Mouse (Mus musculus): ENCODE results near the gene Hspe1.
A peak's percentile ranks its signal among the peaks of the same experiment; 100 is the strongest.

Gene Hspe1

DNA sequence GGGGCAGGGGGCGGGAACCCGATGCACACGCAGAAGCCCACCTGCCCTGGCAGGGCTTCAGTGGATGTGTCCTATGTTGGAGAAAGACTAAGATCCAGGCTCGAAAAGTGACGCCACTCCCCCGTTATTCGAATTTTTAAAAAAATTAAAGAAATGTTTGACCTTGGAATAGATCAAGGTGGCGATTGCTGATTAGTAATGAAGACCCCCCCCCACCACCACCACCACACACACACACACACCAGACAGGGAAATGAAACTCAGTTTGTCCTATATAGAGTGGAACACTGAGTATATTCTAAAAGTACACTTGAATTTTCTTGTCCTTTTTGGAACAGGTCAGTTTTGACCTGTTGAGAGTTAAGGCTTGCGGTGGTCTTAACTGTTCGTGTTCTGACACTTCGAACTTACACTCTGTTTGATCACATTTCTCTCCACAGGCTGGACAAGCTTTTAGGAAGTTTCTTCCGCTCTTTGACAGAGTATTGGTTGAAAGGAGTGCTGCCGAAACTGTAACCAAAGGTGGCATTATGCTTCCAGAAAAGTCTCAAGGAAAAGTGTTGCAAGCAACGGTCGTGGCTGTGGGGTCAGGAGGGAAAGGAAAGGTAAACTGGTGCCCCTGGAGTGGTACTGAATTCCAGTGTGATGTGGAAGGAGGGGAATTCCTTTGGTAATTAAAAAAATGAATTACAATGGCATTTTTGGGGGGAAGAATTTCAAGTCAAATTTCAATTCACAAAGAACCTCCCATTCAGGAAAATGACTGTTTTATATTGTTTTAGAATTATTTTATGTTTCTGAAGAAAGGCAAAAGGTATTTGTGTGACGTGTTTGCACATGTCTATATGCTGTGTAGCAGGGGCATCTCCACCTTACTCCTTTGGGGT, 922 bp downstream of the Hspe1 start:
- no peak for TF ChIP-seq NANOG (IDR thresholded peaks at IDR 0.05; ENCODE audit: borderline replicate concordance, low read length)
- no peak for TF ChIP-seq CTCF (conservative IDR thresholded peaks at IDR 0.05; ENCODE audit: low read length)
- TF ChIP-seq POU5F1 (IDR thresholded peaks at IDR 0.05; ENCODE audit: borderline replicate concordance, low read length): no peak
- peaks cover 62% of the 10 kb centered on the region for H3K4me1 ChIP-seq (replicated peaks; ENCODE audit: low read depth, low read length)
- H3K9me3 ChIP-seq (ENCODE audit: low read length): no peaks in the 10 kb centered on the region
- H3K27me3 ChIP-seq (ENCODE audit: insufficient read depth, low read length): no peaks in the 10 kb centered on the region
- peak overlapping the region; percentile 99 for H3K4me3 ChIP-seq (replicated peaks; ENCODE audit: low read length)
- peaks cover 81% of the 10 kb centered on the region for H3K36me3 ChIP-seq (ENCODE audit: insufficient read depth, low read length)

DNA sequence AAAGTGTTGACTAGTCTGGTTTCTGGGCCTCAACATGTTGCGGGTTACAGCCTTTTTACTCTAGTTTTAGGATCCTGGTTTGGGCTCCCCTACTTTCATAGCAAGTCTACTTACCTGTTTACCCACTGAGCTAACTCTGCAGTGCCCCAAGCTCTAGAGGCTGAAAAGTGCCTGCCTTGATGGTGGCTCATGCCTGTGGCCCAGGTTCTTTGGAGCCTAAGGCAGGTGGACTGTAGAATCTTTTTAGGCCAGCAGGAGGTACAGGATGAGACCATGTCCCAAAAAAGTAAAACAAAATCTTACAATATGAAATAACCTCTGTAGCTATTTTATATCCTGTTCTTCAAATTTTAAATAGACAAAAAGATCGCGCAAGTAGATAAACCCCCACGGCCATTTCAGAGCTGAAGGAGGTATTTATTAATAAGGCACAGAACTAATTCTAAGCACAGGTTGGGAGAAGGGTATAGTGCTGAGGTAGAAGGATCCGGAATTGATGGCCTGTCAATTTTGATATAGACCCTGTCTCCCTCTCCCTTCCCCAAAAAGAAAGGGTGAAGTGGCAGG, 1.6 kb downstream of the Hspe1 start:
- TF ChIP-seq POU5F1 (IDR thresholded peaks at IDR 0.05; ENCODE audit: borderline replicate concordance, low read length) (no peak), NANOG (IDR thresholded peaks at IDR 0.05; ENCODE audit: borderline replicate concordance, low read length) (no peak), CTCF (conservative IDR thresholded peaks at IDR 0.05; ENCODE audit: low read length) (no peak)

DNA sequence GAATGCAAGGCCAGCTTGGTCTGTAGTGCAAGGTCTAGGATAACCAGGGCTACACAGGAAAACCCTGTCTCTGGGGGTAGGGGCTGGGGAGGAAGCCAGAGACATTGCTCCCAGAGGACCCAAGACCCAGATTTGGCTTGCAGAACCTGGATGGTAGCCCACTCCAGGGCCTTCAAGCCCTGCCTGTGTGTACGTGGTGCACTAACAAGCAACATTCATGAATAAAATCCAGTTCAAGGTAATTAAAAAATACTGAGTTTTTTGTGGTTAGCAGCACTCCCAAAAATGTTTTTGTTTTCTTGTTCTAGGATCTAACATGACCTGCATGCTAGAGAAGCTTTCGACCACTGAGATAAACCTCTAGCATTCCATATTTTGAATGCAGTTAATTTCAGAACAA, 4.1 kb downstream of the Hspe1 start:
- H3K4me3 ChIP-seq (replicated peaks; ENCODE audit: low read length): no peak overlapping the region
- H3K9me3 ChIP-seq (ENCODE audit: low read length): no peaks in the 10 kb centered on the region
- TF ChIP-seq NANOG (IDR thresholded peaks at IDR 0.05; ENCODE audit: borderline replicate concordance, low read length) (no peak), POU5F1 (IDR thresholded peaks at IDR 0.05; ENCODE audit: borderline replicate concordance, low read length) (no peak), CTCF (conservative IDR thresholded peaks at IDR 0.05; ENCODE audit: low read length) (no peak)
- H3K27me3 ChIP-seq (ENCODE audit: insufficient read depth, low read length): no peaks in the 10 kb centered on the region
- peaks cover 55% of the 10 kb centered on the region for H3K36me3 ChIP-seq (ENCODE audit: insufficient read depth, low read length)
- H3K4me1 ChIP-seq (replicated peaks; ENCODE audit: low read depth, low read length): peaks cover 44% of the 10 kb centered on the region

More for the DNA sequence above, 1.6 kb downstream of the Hspe1 start:
- peaks cover 57% of the 10 kb centered on the region for H3K4me1 ChIP-seq (replicated peaks; ENCODE audit: low read depth, low read length)
- peak overlapping the region; percentile 99 for H3K4me3 ChIP-seq (replicated peaks; ENCODE audit: low read length)
- peaks cover 77% of the 10 kb centered on the region for H3K36me3 ChIP-seq (ENCODE audit: insufficient read depth, low read length)
- no peaks in the 10 kb centered on the region for H3K27me3 ChIP-seq (ENCODE audit: insufficient read depth, low read length)
- no peaks in the 10 kb centered on the region for H3K9me3 ChIP-seq (ENCODE audit: low read length)

DNA sequence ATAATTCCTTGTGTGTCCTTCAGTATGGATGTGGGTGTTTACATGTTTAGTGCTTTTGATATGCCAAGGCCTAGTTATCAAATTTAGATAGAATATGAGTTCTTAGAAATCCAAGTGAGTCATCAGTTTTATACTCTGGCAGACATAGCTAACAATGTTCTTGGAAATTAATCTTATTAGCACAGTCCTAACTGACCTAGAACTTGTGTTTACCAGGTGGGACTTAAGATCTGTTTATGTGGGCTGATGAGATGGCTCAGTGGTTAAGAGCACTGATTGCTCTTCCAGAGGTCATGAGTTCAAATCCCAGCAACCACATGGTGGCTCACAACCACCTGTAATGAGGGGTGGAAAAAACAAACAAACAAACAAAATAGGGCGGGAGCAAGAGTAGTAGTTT, 4.5 kb downstream of the Hspe1 start:
- no peaks in the 10 kb centered on the region for H3K9me3 ChIP-seq (ENCODE audit: low read length)
- H3K4me3 ChIP-seq (replicated peaks; ENCODE audit: low read length): no peak overlapping the region
- TF ChIP-seq POU5F1 (IDR thresholded peaks at IDR 0.05; ENCODE audit: borderline replicate concordance, low read length) (no peak), CTCF (conservative IDR thresholded peaks at IDR 0.05; ENCODE audit: low read length) (no peak), NANOG (IDR thresholded peaks at IDR 0.05; ENCODE audit: borderline replicate concordance, low read length) (no peak)
- H3K27me3 ChIP-seq (ENCODE audit: insufficient read depth, low read length): no peaks in the 10 kb centered on the region
- H3K4me1 ChIP-seq (replicated peaks; ENCODE audit: low read depth, low read length): peaks cover 44% of the 10 kb centered on the region
- H3K36me3 ChIP-seq (ENCODE audit: insufficient read depth, low read length): peaks cover 55% of the 10 kb centered on the region

DNA sequence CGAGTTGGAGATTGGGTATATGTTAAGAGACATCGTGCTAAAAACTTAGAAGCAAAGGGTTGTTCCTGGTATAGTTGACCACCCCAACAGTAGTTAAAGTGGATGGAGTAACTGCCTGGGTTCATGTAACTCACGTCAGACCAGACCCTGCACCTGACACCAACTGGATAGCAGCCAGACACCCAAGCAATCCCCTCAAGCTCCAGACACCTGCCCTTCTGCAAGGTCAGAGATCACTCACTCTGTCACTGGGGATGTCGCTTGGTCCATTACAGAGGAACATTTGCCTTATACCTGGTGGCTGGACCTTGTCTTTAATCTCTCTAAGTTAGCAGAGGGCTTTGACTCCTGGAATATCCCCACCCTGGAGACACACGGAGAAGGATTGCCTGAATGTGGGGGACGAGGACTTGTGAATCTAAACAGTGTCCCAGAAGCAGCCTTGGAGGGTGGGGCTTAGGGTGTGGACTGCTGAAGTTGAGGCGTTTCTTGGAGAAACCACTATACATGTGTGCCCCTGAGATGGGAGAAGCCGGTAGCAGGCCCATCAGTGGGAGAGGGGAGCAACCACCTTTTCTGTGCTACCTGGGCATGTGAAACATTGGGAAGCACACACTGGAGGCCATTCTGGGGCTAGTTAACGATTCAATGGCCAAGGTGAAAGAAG, 19.1 kb downstream of the Hspe1 start:
- TF ChIP-seq CTCF (conservative IDR thresholded peaks at IDR 0.05; ENCODE audit: low read length) (no peak), POU5F1 (IDR thresholded peaks at IDR 0.05; ENCODE audit: borderline replicate concordance, low read length) (no peak), NANOG (IDR thresholded peaks at IDR 0.05; ENCODE audit: borderline replicate concordance, low read length) (no peak)
- Histone ChIP-seq H3K9me3 (ENCODE audit: low read length) (peaks cover 21% of the 10 kb centered on the region), H3K4me1 (replicated peaks; ENCODE audit: low read depth, low read length) (peaks cover 73% of the 10 kb centered on the region), H3K27me3 (ENCODE audit: insufficient read depth, low read length) (no peaks in the 10 kb centered on the region), H3K36me3 (ENCODE audit: insufficient read depth, low read length) (peaks cover 3% of the 10 kb centered on the region; the same call in 1 of the 2 replicates), H3K4me3 (replicated peaks; ENCODE audit: low read length) (no peak overlapping the region; the same call in 1 of the 2 replicates)

DNA sequence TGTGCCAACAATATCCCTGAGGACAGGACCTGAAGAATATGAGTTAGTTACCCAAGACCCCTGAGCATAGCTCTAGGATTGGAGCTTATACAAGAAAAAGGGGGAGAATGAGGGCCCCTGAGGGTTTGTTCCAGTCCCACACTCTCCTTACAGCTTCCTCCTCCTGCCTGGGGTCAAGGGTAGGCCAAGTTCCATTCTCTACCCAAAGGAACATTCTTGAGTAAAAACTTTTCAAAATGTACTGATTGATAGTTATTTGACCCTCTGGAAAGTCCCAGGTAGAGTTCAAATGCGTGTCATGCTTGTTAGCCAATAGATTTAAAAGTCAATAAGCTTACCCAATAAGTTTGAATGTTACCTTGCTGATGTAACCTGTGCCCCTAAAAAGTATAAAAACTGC, 19.7 kb downstream of the Hspe1 start:
- TF ChIP-seq CTCF (conservative IDR thresholded peaks at IDR 0.05; ENCODE audit: low read length) (no peak), NANOG (IDR thresholded peaks at IDR 0.05; ENCODE audit: borderline replicate concordance, low read length) (no peak), POU5F1 (IDR thresholded peaks at IDR 0.05; ENCODE audit: borderline replicate concordance, low read length) (no peak)
- peaks cover 3% of the 10 kb centered on the region; the same call in 1 of the 2 replicates for H3K36me3 ChIP-seq (ENCODE audit: insufficient read depth, low read length)
- no peaks in the 10 kb centered on the region for H3K27me3 ChIP-seq (ENCODE audit: insufficient read depth, low read length)
- no peak overlapping the region; the same call in 1 of the 2 replicates for H3K4me3 ChIP-seq (replicated peaks; ENCODE audit: low read length)
- H3K4me1 ChIP-seq (replicated peaks; ENCODE audit: low read depth, low read length): peaks cover 72% of the 10 kb centered on the region
- peaks cover 21% of the 10 kb centered on the region for H3K9me3 ChIP-seq (ENCODE audit: low read length)

DNA sequence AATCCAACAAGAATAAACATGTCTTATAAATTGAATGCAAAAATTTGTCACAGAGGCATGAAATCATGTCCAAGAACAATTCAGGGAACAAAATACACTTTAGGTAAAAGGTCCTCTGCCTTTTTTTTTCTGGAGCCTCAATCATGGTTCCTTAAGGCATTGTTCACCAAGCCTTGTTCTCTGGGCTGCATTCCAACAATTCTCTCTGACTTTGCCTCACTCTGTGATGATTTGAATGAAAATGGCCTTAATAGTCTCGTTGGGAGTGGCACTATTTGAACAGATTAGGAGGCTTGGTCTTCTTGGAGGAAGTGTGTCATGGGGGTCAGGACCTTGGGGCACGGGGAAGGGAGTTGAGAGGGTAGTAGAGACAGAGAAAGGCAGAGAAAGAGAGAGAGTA, 20.5 kb downstream of the Hspe1 start:
- peaks cover 72% of the 10 kb centered on the region for H3K4me1 ChIP-seq (replicated peaks; ENCODE audit: low read depth, low read length)
- peaks cover 21% of the 10 kb centered on the region for H3K9me3 ChIP-seq (ENCODE audit: low read length)
- no peaks in the 10 kb centered on the region for H3K27me3 ChIP-seq (ENCODE audit: insufficient read depth, low read length)
- no peak for TF ChIP-seq CTCF (conservative IDR thresholded peaks at IDR 0.05; ENCODE audit: low read length)
- peak; percentile 61; the same call in 1 of the 2 replicates for TF ChIP-seq POU5F1 (IDR thresholded peaks at IDR 0.05; ENCODE audit: borderline replicate concordance, low read length)
- peak; percentile 63; the same call in 1 of the 2 replicates for TF ChIP-seq NANOG (IDR thresholded peaks at IDR 0.05; ENCODE audit: borderline replicate concordance, low read length)
- peaks cover 3% of the 10 kb centered on the region; the same call in 1 of the 2 replicates for H3K36me3 ChIP-seq (ENCODE audit: insufficient read depth, low read length)
- no peak overlapping the region; the same call in 1 of the 2 replicates for H3K4me3 ChIP-seq (replicated peaks; ENCODE audit: low read length)
